Mouse (Mus musculus): ENCODE measurements at regions not wholly inside any gene's neighbourhood (a gene's known extent, or its start where the extent isn't known, plus 50 kb on each side); places are given as distances from the start of the nearest gene placed in this dataset.

- no peak overlapping the region for H3K4me3 ChIP-seq (ENCODE audit: insufficient read depth in 1 of 2, low read depth in 1 of 2, low read length in 2 of 2, poor library complexity in 1 of 2, severe bottlenecking in 1 of 2)
- no peak overlapping the region for H3K27ac ChIP-seq (ENCODE audit: insufficient read depth, low read depth, low read length, poor library complexity, severe bottlenecking)
- no peaks in the 10 kb centered on the region for H3K9me3 ChIP-seq (ENCODE audit: control insufficient read depth, insufficient read depth, low read depth, low read length)
- no peak overlapping the region for H3K9ac ChIP-seq (ENCODE audit: insufficient read depth, low read depth, low read length, poor library complexity, severe bottlenecking)
- DNase-seq (ENCODE audit: low read depth, low spot score): no peak
- peaks cover 4% of the 10 kb centered on the region in 2 experiments; a peak in 3 of 4 replicates for H3K4me1 ChIP-seq (ENCODE audit: control insufficient read depth in 2 of 2, insufficient read depth in 2 of 2, low read length in 2 of 2, poor library complexity in 1 of 2)
- TF ChIP-seq CHD2 (IDR thresholded peaks at IDR 0.05; ENCODE audit: low read depth, low read length) (no peak), MAFK (IDR thresholded peaks at IDR 0.05; ENCODE audit: insufficient read depth, low read depth, low read length) (no peak), ZNF384 (IDR thresholded peaks at IDR 0.05; ENCODE audit: low read depth, low read length) (no peak), HCFC1 (IDR thresholded peaks at IDR 0.05; ENCODE audit: borderline replicate concordance, insufficient read depth, low read length) (no peak), ZC3H11A (IDR thresholded peaks at IDR 0.05; ENCODE audit: borderline replicate concordance, low read depth, low read length) (no peak)
- H3K36me3 ChIP-seq (ENCODE audit: control insufficient read depth, insufficient read depth, low read length, poor library complexity, severe bottlenecking): no peaks in the 10 kb centered on the region
- in situ Hi-C loops (cut with MboI; ENCODE audit: low sequenced_read_pairs in 2 of 2, unreplicated experiment in 2 of 2): no loop called here
Observed at GRCm38 (mm10) chr16:9198903-9199532, 369.1 kb downstream of the 1810013L24Rik start.

- Histone ChIP-seq H3K36me3 (ENCODE audit: control insufficient read depth, insufficient read depth, low read length, poor library complexity, severe bottlenecking) (no peaks in the 10 kb centered on the region), H3K4me1 (ENCODE audit: control insufficient read depth in 2 of 2, insufficient read depth in 2 of 2, low read length in 2 of 2, poor library complexity in 1 of 2) (no peaks in the 10 kb centered on the region), H3K9me3 (ENCODE audit: control insufficient read depth, insufficient read depth, low read depth, low read length) (no peaks in the 10 kb centered on the region; the same call in 1 of the 2 replicates), H3K9ac (ENCODE audit: insufficient read depth, low read depth, low read length, poor library complexity, severe bottlenecking) (no peak overlapping the region), H3K27ac (ENCODE audit: insufficient read depth, low read depth, low read length, poor library complexity, severe bottlenecking) (no peak overlapping the region), H3K4me3 (ENCODE audit: insufficient read depth in 1 of 2, low read depth in 1 of 2, low read length in 2 of 2, poor library complexity in 1 of 2, severe bottlenecking in 1 of 2) (no peak overlapping the region)
- in situ Hi-C loops (cut with MboI; ENCODE audit: low sequenced_read_pairs in 2 of 2, unreplicated experiment in 2 of 2): no loop called here
- DNase-seq (ENCODE audit: low read depth, low spot score): no peak
- no peak for TF ChIP-seq CHD2 (IDR thresholded peaks at IDR 0.05; ENCODE audit: low read depth, low read length)
- no peak for TF ChIP-seq ZC3H11A (IDR thresholded peaks at IDR 0.05; ENCODE audit: borderline replicate concordance, low read depth, low read length)
- TF ChIP-seq HCFC1 (IDR thresholded peaks at IDR 0.05; ENCODE audit: borderline replicate concordance, insufficient read depth, low read length): no peak
- no peak for TF ChIP-seq MAFK (IDR thresholded peaks at IDR 0.05; ENCODE audit: insufficient read depth, low read depth, low read length)
- no peak for TF ChIP-seq ZNF384 (IDR thresholded peaks at IDR 0.05; ENCODE audit: low read depth, low read length)
Observed at GRCm38 (mm10) chr16:9208602-9209001, 378.7 kb downstream of the 1810013L24Rik start.

- no peak for DNase-seq (ENCODE audit: low read depth, low spot score)
- in situ Hi-C loops (cut with MboI; ENCODE audit: low sequenced_read_pairs in 2 of 2, unreplicated experiment in 2 of 2): no loop called here
- Histone ChIP-seq H3K36me3 (ENCODE audit: control insufficient read depth, insufficient read depth, low read length, poor library complexity, severe bottlenecking) (peaks cover 1% of the 10 kb centered on the region; the same call in 1 of the 2 replicates), H3K4me1 (ENCODE audit: control insufficient read depth in 2 of 2, insufficient read depth in 2 of 2, low read length in 2 of 2, poor library complexity in 1 of 2) (no peaks in the 10 kb centered on the region), H3K9me3 (ENCODE audit: control insufficient read depth, insufficient read depth, low read depth, low read length) (no peaks in the 10 kb centered on the region; the same call in 1 of the 2 replicates), H3K27ac (ENCODE audit: insufficient read depth, low read depth, low read length, poor library complexity, severe bottlenecking) (no peak overlapping the region), H3K9ac (ENCODE audit: insufficient read depth, low read depth, low read length, poor library complexity, severe bottlenecking) (no peak overlapping the region), H3K4me3 (ENCODE audit: insufficient read depth in 1 of 2, low read depth in 1 of 2, low read length in 2 of 2, poor library complexity in 1 of 2, severe bottlenecking in 1 of 2) (no peak overlapping the region)
- TF ChIP-seq HCFC1 (IDR thresholded peaks at IDR 0.05; ENCODE audit: borderline replicate concordance, insufficient read depth, low read length) (no peak), ZC3H11A (IDR thresholded peaks at IDR 0.05; ENCODE audit: borderline replicate concordance, low read depth, low read length) (no peak), ZNF384 (IDR thresholded peaks at IDR 0.05; ENCODE audit: low read depth, low read length) (no peak), CHD2 (IDR thresholded peaks at IDR 0.05; ENCODE audit: low read depth, low read length) (no peak), MAFK (IDR thresholded peaks at IDR 0.05; ENCODE audit: insufficient read depth, low read depth, low read length) (no peak)
Observed at GRCm38 (mm10) chr16:9211485-9211884, 381.6 kb downstream of the 1810013L24Rik start.

- in situ Hi-C loops (cut with MboI; ENCODE audit: low sequenced_read_pairs in 2 of 2, unreplicated experiment in 2 of 2): no loop called here
- H3K4me3 ChIP-seq (ENCODE audit: insufficient read depth in 1 of 2, low read depth in 1 of 2, low read length in 2 of 2, poor library complexity in 1 of 2, severe bottlenecking in 1 of 2): no peak overlapping the region
- TF ChIP-seq ZC3H11A (IDR thresholded peaks at IDR 0.05; ENCODE audit: borderline replicate concordance, low read depth, low read length) (no peak), HCFC1 (IDR thresholded peaks at IDR 0.05; ENCODE audit: borderline replicate concordance, insufficient read depth, low read length) (no peak), MAFK (IDR thresholded peaks at IDR 0.05; ENCODE audit: insufficient read depth, low read depth, low read length) (no peak), ZNF384 (IDR thresholded peaks at IDR 0.05; ENCODE audit: low read depth, low read length) (no peak)
- DNase-seq (ENCODE audit: low read depth, low spot score): no peak
- no peak overlapping the region for H3K9ac ChIP-seq (ENCODE audit: insufficient read depth, low read depth, low read length, poor library complexity, severe bottlenecking)
- H3K27ac ChIP-seq (ENCODE audit: insufficient read depth, low read depth, low read length, poor library complexity, severe bottlenecking): no peak overlapping the region
- peaks cover 1% of the 10 kb centered on the region; the same call in 1 of the 2 replicates for H3K36me3 ChIP-seq (ENCODE audit: control insufficient read depth, insufficient read depth, low read length, poor library complexity, severe bottlenecking)
- peaks cover 3 to 9% of the 10 kb centered on the region in 2 experiments; a peak in 2 of 4 replicates for H3K4me1 ChIP-seq (ENCODE audit: control insufficient read depth in 2 of 2, insufficient read depth in 2 of 2, low read length in 2 of 2, poor library complexity in 1 of 2)
- no peaks in the 10 kb centered on the region for H3K9me3 ChIP-seq (ENCODE audit: control insufficient read depth, insufficient read depth, low read depth, low read length)
Observed at GRCm38 (mm10) chr16:9215131-9215530, 385.2 kb downstream of the 1810013L24Rik start.

Data from ES-E14 (cell line).